Comparison of ENCODE assay signal across 8 mouse cellular contexts in the genomic region with DNA sequence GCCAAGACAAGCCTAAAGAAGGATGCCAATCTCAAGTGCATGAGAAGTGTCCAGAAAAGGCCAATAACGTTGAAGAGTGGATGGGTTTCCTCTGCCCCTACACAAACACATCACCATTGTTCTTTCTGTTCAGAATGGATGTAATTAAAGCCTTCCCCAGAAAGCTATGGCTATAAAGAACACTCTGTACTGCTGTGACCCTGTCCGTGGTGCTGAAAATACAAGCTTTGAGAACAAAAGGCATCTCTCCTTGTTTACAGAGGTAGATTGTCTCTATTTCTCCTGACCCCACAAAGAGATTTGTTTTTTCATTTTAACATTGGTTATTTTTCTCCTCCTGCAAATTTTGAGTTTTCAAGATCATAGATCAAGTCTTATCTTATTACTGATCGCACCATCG.
DNase-seq lines count a peak whose midpoint lies in the region; ATAC-seq and TF ChIP-seq lines count a peak whose summit lies in the region.

No protein-coding gene starts in this region.

- TF ChIP-seq POLR2A in thymus, adult 2 months (IDR thresholded peaks at IDR 0.05; ENCODE audit: control insufficient read depth, extremely low read depth, insufficient read depth, low read length, poor library complexity), result no peak

- ATAC-seq in heart, postnatal 0 days (ENCODE audit: insufficient read depth, low read depth), result no peak
- ATAC-seq in hindbrain, postnatal 0 days, result no peak
- ATAC-seq in erythroblast, adult 5-6 weeks (replicated peaks; ENCODE audit: low FRiP score, poor library complexity, severe bottlenecking), result no peak

- H3K27ac ChIP-seq in heart, postnatal 0 days (ENCODE audit: low read depth), result no peak overlapping the region
- no peak overlapping the region for H3K27ac ChIP-seq in thymus, adult 2 months (ENCODE audit: control insufficient read depth, insufficient read depth, low read length)
- no peak overlapping the region for H3K27ac ChIP-seq in hindbrain, postnatal 0 days
- H3K27ac ChIP-seq in layer of hippocampus, adult 2 months, result no peak overlapping the region

- TF ChIP-seq EP300 in heart, postnatal 0 days (IDR thresholded peaks at IDR 0.05; ENCODE audit: low read depth), result no peak

- no peaks in the 10 kb centered on the region for H3K4me1 ChIP-seq in heart, postnatal 0 days (ENCODE audit: control insufficient read depth, insufficient read depth)
- no peaks in the 10 kb centered on the region for H3K4me1 ChIP-seq in thymus, adult 2 months (replicated peaks; ENCODE audit: control insufficient read depth, insufficient read depth, low read length)
- H3K4me1 ChIP-seq in hindbrain, postnatal 0 days (ENCODE audit: insufficient read depth, low read length), result no peaks in the 10 kb centered on the region

- TF ChIP-seq CTCF in heart, postnatal 0 days (IDR thresholded peaks at IDR 0.05; ENCODE audit: low read depth), result no peak
- TF ChIP-seq CTCF in thymus, adult 2 months (IDR thresholded peaks at IDR 0.05; ENCODE audit: borderline replicate concordance, control insufficient read depth, extremely low read depth, insufficient read depth, low read length, poor library complexity), result no peak
- TF ChIP-seq CTCF in hindbrain, postnatal 0 days (IDR thresholded peaks at IDR 0.05; ENCODE audit: low read depth), result no peak
- no peak for TF ChIP-seq CTCF in layer of hippocampus, adult 2 months (conservative IDR thresholded peaks at IDR 0.05)

- no peak overlapping the region for H3K9ac ChIP-seq in heart, postnatal 0 days (replicated peaks; ENCODE audit: low read depth, low read length)
- H3K9ac ChIP-seq in hindbrain, postnatal 0 days (replicated peaks; ENCODE audit: low read length), result no peak overlapping the region

- peak; percentile 31 for DNase-seq in heart, postnatal 0 days (ENCODE audit: low spot score)
- DNase-seq in heart, postnatal 25 days (ENCODE audit: low spot score), result no peak
- DNase-seq in thymus, adult 2 months, result peak; percentile 37
- DNase-seq in thymus, adult 18-20 months, result no peak
- peak; percentile 43 for DNase-seq in hindbrain, postnatal 0 days (ENCODE audit: low spot score)
- DNase-seq in thymus, postnatal 36 days, result peak; percentile 6 to 9
- no peak for DNase-seq in layer of hippocampus, adult 2 months (ENCODE audit: low spot score in 2 of 2)

- H3K36me3 ChIP-seq in heart, postnatal 0 days (replicated peaks; ENCODE audit: control insufficient read depth, insufficient read depth, low read length), result no peaks in the 10 kb centered on the region
- H3K36me3 ChIP-seq in thymus, adult 2 months (ENCODE audit: control insufficient read depth, insufficient read depth, low read length), result peaks cover 3% of the 10 kb centered on the region; the same call in 1 of the 2 replicates
- H3K36me3 ChIP-seq in hindbrain, postnatal 0 days (ENCODE audit: insufficient read depth, low read length), result no peaks in the 10 kb centered on the region

- no peaks in the 10 kb centered on the region for H3K27me3 ChIP-seq in heart, postnatal 0 days (ENCODE audit: control insufficient read depth, insufficient read depth, low read length)
- no peaks in the 10 kb centered on the region for H3K27me3 ChIP-seq in thymus, adult 2 months (ENCODE audit: control insufficient read depth, insufficient read depth, low read length)
- H3K27me3 ChIP-seq in hindbrain, postnatal 0 days (ENCODE audit: insufficient read depth, low read length), result no peaks in the 10 kb centered on the region

- WGBS in heart, postnatal 0 days, result 43% methylated on average over 4 of the region's 4 CpGs
- 62% methylated on average over 4 of the region's 4 CpGs for WGBS in thymus, adult 2 months
- 51% methylated on average over 4 of the region's 4 CpGs for WGBS in hindbrain, postnatal 0 days

- no peak overlapping the region for H3K4me3 ChIP-seq in heart, postnatal 0 days (ENCODE audit: low read depth, low read length)
- H3K4me3 ChIP-seq in thymus, adult 2 months (ENCODE audit: control insufficient read depth, insufficient read depth, low read length), result no peak overlapping the region
- no peak overlapping the region for H3K4me3 ChIP-seq in hindbrain, postnatal 0 days (ENCODE audit: low read length)
- no peak overlapping the region for H3K4me3 ChIP-seq in layer of hippocampus, adult 2 months

- intact Hi-C loops in heart, postnatal 25 days (cut with DNase I), result no loop called here

- H3K9me3 ChIP-seq in heart, postnatal 0 days (replicated peaks; ENCODE audit: control insufficient read depth, low read length), result no peaks in the 10 kb centered on the region
- no peaks in the 10 kb centered on the region for H3K9me3 ChIP-seq in hindbrain, postnatal 0 days (ENCODE audit: low read length)

- no peak overlapping the region for H3K4me2 ChIP-seq in heart, postnatal 0 days (ENCODE audit: low read depth, low read length)
- H3K4me2 ChIP-seq in hindbrain, postnatal 0 days (ENCODE audit: low read depth, low read length), result no peak overlapping the region

Comparison
In these comparisons a context has a peak if more than half of its experiments do, and no peak if none do; other contexts are left out.
1. DNase-seq: peak in heart, postnatal 0 days (single experiment), thymus, adult 2 months (single experiment), hindbrain, postnatal 0 days (single experiment) and thymus, postnatal 36 days (2 of 2); none in heart, postnatal 25 days (single experiment), thymus, adult 18-20 months (0 of 2) and layer of hippocampus, adult 2 months (0 of 2).